Mouse (Mus musculus) forebrain, postnatal 0 days (tissue): ENCODE data around the gene Tom1. TPM values are rescaled to one million over a fixed set of nuclear protein-coding genes. Genes with fewer than 3 reads are reported as not detected.

Experiments used
- ATAC-seq: fragments of 200-750 bp; cut with Nextera tagmentation; 2 replicates; pipeline ENCODE4 v1.8.0; 2017; ENCODE audit warnings: mild to moderate bottlenecking, moderate library complexity
- DNase-seq: peaks from one replicate; pipeline ENCODE4 v3.0.0-alpha.2; 2015
- H3K27ac ChIP-seq: fragments of 300-500 bp; sonication (generic); 2 replicates; pipeline ENCODE4 v1.5.1; 2014; ENCODE audit warnings: low read depth, mild to moderate bottlenecking, antibody characterized with exemption, low read length, moderate library complexity, mixed read lengths
- H3K27me3 ChIP-seq: fragments of 300-500 bp; sonication (generic); 2 replicates; pipeline ENCODE4 v1.6.1; 2014; ENCODE audit warnings: mild to moderate bottlenecking, low read length, mixed read lengths; ENCODE audit not compliant: insufficient read depth
- H3K36me3 ChIP-seq: fragments of 300-500 bp; sonication (generic); 2 replicates; pipeline ENCODE4 v1.6.1; 2014; ENCODE audit warnings: mild to moderate bottlenecking, moderate library complexity; ENCODE audit not compliant: insufficient read depth
- H3K4me1 ChIP-seq: fragments of 300-500 bp; sonication (generic); 2 replicates; pipeline ENCODE4 v1.6.1; 2014; ENCODE audit warnings: antibody characterized with exemption; ENCODE audit not compliant: insufficient read depth
- H3K4me2 ChIP-seq: fragments of 300-500 bp; sonication (generic); 2 replicates; pipeline ENCODE4 v1.6.1; 2014; ENCODE audit warnings: low read depth, mild to moderate bottlenecking, moderate library complexity
- H3K4me3 ChIP-seq: fragments of 300-500 bp; sonication (generic); 2 replicates; pipeline ENCODE4 v1.5.1; 2014; ENCODE audit warnings: low read depth, low read length, mixed read lengths
- H3K9ac ChIP-seq: fragments of 300-500 bp; sonication (generic); 2 replicates; pipeline ENCODE4 v1.6.1; 2014; ENCODE audit warnings: mild to moderate bottlenecking
- H3K9me3 ChIP-seq: fragments of 300-500 bp; sonication (generic); 2 replicates; pipeline ENCODE4 v1.6.1; 2016; ENCODE audit warnings: low read length
- CTCF ChIP-seq: sonication (generic); IDR thresholded peaks from 2 replicates; pipeline ENCODE4 v1.5.1; 2016; ENCODE audit warnings: antibody characterized with exemption, control low read depth, low read depth
- WGBS: fragments of 180-500 bp; shearing (Covaris S2); extraction: QIAGEN DNeasy Blood & Tissue Kit; methylation state at CpG from one replicate; pipeline ENCODE4 v1.1.7; 2014; 5-methylcytosine and 5-hydroxymethylcytosine counted together
- polyA plus RNA-seq: library from polyadenylated mRNA; unstranded; fragments of >200 nt; fragmentation: Nextera tagmentation; extraction: Ambion mirVana; gene quantifications from 2 replicates; pipeline ENCODE4 v1.2.1, GENCODE M21; 2015
- total RNA-seq: library from RNA; depleted of rRNA; stranded (reverse); fragments of >200 nt; gene quantifications from 2 replicates; pipeline ENCODE4 v1.2.3, GENCODE M21; 2014

Gene Tom1
- total and polyA plus RNA-seq, 2 experiments from 2014 or later, result 24.6 to 35.9 TPM

DNA sequence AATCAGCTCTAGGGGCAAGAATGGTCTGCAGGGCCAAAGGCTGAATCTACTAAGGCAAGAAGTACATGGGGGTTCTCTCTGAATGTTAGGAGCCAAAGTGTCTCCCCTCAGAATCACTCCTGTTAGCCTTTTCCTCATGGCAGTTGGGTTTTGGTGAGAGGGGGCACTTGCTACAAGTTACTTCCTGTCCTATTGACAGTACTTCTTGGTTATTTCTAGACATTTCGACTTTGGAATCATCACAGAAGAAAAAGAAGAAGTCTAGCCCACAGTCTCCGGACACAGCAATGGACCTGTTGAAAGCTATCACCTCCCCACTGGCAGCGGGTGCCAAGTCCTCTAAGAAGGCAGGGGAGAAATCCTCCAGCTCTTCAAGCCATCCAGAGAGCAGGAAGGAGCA lies 33.1 kb upstream of the Tom1 start:
- Histone ChIP-seq H3K4me2 (no peak overlapping the region), H3K4me3 (no peak overlapping the region), H3K27ac (no peak overlapping the region), H3K9me3 (no peaks in the 10 kb centered on the region), H3K9ac (no peak overlapping the region), H3K27me3 (no peaks in the 10 kb centered on the region), H3K36me3 (peaks cover 40% of the 10 kb centered on the region), H3K4me1 (no peaks in the 10 kb centered on the region)
- TF ChIP-seq CTCF, result no peak
- WGBS, result 99% methylated on average over 3 of the region's 3 CpGs
- ATAC-seq (no peak), DNase-seq (no peak)

- no peaks in the 10 kb centered on the region for H3K9me3 ChIP-seq
Measured at GRCm38 (mm10) chr8:75008826-75009225, 24.7 kb upstream of the Tom1 start.

GRCm38 (mm10) chr8:75013557-75013956 lies 19.9 kb upstream of the Tom1 start:
- no peak for ATAC-seq
- 45% methylated on average over 2 of the region's 2 CpGs for WGBS
- no peaks in the 10 kb centered on the region for H3K4me1 ChIP-seq
- no peak overlapping the region for H3K9ac ChIP-seq
- H3K27me3 ChIP-seq, result no peaks in the 10 kb centered on the region
- H3K27ac ChIP-seq, result no peak overlapping the region
- H3K4me2 ChIP-seq, result no peak overlapping the region
- peaks cover 5% of the 10 kb centered on the region; the same call in 1 of the 2 replicates for H3K36me3 ChIP-seq
- no peak for TF ChIP-seq CTCF
- no peaks in the 10 kb centered on the region for H3K9me3 ChIP-seq
- no peak overlapping the region for H3K4me3 ChIP-seq
- no peak for DNase-seq

More at GRCm38 (mm10) chr8:75008826-75009225, 24.7 kb upstream of the Tom1 start:
- no peak overlapping the region for H3K9ac ChIP-seq
- no peak for DNase-seq
- peaks cover 26% of the 10 kb centered on the region for H3K36me3 ChIP-seq
- H3K4me3 ChIP-seq, result no peak overlapping the region
- no peaks in the 10 kb centered on the region for H3K4me1 ChIP-seq
- TF ChIP-seq CTCF, result no peak
- no peaks in the 10 kb centered on the region for H3K27me3 ChIP-seq
- ATAC-seq, result no peak
- H3K4me2 ChIP-seq, result no peak overlapping the region
- no peak overlapping the region for H3K27ac ChIP-seq
- WGBS, result 97% methylated on average over 2 of the region's 2 CpGs

GRCm38 (mm10) chr8:75013964-75014363 lies 19.5 kb upstream of the Tom1 start:
- Histone ChIP-seq H3K9ac (no peak overlapping the region), H3K4me1 (no peaks in the 10 kb centered on the region), H3K4me2 (no peak overlapping the region), H3K27me3 (no peaks in the 10 kb centered on the region), H3K36me3 (peaks cover 5% of the 10 kb centered on the region; the same call in 1 of the 2 replicates), H3K27ac (no peak overlapping the region), H3K9me3 (no peaks in the 10 kb centered on the region), H3K4me3 (no peak overlapping the region)
- no peak for TF ChIP-seq CTCF
- ATAC-seq, result no peak
- 75% methylated on average over 3 of the region's 3 CpGs for WGBS
- no peak for DNase-seq

DNA sequence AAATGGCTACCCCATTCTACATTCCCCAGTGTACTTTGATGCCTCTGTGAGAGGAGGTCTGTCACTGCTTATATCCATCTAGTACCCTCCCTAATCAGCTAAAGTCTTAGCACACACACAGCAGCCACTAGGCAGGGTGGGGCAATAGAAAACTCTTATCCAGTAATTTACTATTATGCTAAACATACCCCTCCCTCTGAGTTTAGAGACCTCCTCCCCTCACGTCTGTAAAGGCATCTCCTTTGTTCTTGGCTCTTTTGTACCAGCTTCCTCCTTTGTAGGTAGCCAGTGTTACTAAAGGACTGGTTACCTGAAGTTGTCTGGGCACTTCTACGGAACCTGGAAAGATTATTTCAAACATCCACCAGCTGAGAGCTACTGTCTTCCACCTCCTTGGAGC lies 17.5 kb upstream of the Tom1 start:
- Histone ChIP-seq H3K27me3 (no peaks in the 10 kb centered on the region), H3K4me3 (no peak overlapping the region), H3K4me1 (no peaks in the 10 kb centered on the region), H3K9me3 (no peaks in the 10 kb centered on the region), H3K4me2 (no peak overlapping the region), H3K9ac (no peak overlapping the region), H3K36me3 (no peaks in the 10 kb centered on the region), H3K27ac (no peak overlapping the region)
- no peak for DNase-seq
- 45% methylated on average over 2 of the region's 2 CpGs for WGBS
- ATAC-seq, result no peak
- no peak for TF ChIP-seq CTCF

DNA sequence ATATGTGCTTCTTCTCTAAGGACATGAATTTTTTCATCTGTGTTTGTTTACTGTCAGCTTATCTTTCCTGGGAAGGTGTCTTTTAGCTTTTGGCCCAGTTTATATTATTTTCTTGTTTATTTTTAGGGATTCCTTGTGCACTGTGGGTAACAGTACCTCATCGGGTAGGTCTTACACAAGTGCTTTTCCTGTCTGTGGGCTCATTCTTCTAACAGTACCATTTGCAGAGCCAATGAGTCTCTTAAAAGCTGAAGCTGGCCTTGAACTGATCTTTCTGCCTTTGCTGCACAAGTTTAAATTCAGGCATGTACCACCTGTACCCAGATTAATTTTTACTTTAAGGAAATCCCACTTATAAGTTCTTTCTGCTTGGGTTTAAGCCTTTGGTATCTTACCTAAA lies 17.1 kb upstream of the Tom1 start:
- no peak overlapping the region for H3K4me3 ChIP-seq
- DNase-seq (no peak), ATAC-seq (no peak)
- no peak overlapping the region for H3K27ac ChIP-seq
- no peaks in the 10 kb centered on the region for H3K9me3 ChIP-seq
- no peak overlapping the region for H3K4me2 ChIP-seq
- no peak overlapping the region for H3K9ac ChIP-seq
- WGBS, result 97% methylated on average over 1 of the region's 1 CpGs
- no peaks in the 10 kb centered on the region for H3K4me1 ChIP-seq
- no peaks in the 10 kb centered on the region for H3K36me3 ChIP-seq
- no peak for TF ChIP-seq CTCF
- H3K27me3 ChIP-seq, result no peaks in the 10 kb centered on the region

- no peaks in the 10 kb centered on the region for H3K4me1 ChIP-seq
- no peak for ATAC-seq
- peaks cover 12% of the 10 kb centered on the region for H3K36me3 ChIP-seq
- WGBS, result 45% methylated on average over 5 of the region's 5 CpGs
- H3K27me3 ChIP-seq, result no peaks in the 10 kb centered on the region
- H3K9ac ChIP-seq, result no peak overlapping the region
- DNase-seq, result no peak
- H3K27ac ChIP-seq, result no peak overlapping the region
- no peak overlapping the region for H3K4me3 ChIP-seq
- no peaks in the 10 kb centered on the region for H3K9me3 ChIP-seq
- no peak for TF ChIP-seq CTCF
- no peak overlapping the region for H3K4me2 ChIP-seq
Measured at GRCm38 (mm10) chr8:75018274-75018972, 15.1 kb upstream of the Tom1 start.
